Mouse (Mus musculus): ENCODE data around the gene Slc8b1.

DNA sequence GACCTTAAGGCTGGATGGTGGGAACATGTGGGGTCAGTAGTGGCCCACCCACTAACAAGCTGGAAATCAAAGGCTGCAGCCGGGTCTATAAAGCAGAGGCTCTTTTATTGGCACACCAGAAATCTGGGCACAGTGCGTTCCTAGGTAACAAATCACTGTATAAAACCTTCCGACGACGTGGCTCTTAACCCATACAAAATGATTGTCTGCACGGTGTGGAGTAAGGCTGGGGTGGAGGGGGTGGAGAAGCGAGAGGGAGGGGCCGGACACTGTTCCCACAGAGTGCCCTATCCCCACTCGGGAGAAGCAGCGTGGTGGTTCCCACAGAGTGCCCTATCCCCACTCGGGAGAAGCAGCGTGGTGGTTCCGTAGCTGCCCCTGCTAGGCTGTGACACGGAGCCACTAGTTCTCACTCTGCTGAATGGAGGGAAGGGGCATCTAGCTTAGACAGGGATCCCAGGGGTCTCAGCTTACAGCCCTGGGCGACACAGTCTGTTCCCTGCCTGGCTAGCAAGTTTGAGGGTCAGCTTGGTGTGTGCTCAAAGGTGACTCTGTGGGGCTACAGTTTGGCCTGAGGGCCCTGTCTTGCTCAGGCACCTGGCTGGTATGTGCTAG lies 23.2 kb downstream of the Slc8b1 start:
- no peak for TF ChIP-seq EP300 (IDR thresholded peaks at IDR 0.05)
- no peak for TF ChIP-seq CTCF (IDR thresholded peaks at IDR 0.05)
